Mouse (Mus musculus) ES-E14 (cell line): ENCODE measurements at regions not wholly inside any gene's neighbourhood (a gene's known extent, or its start where the extent isn't known, plus 50 kb on each side); places are given as distances from the start of the nearest gene placed in this dataset.
A peak's percentile ranks its signal among the peaks of the same experiment; 100 is the strongest.

ENCODE experiments used
- DNase-seq: peaks from one replicate; pipeline ENCODE4 v3.0.0-alpha.2; 2013; ENCODE audit warnings: low read depth, low spot score
- H3K27ac ChIP-seq: 2 replicates; pipeline ENCODE4 v1.5.1; 2012; ENCODE audit warnings: low read depth, mild to moderate bottlenecking, low read length, moderate library complexity, mixed read lengths; ENCODE audit not compliant: poor library complexity, insufficient read depth, severe bottlenecking
- H3K36me3 ChIP-seq: 2 replicates; pipeline ENCODE4 v1.6.1; 2012; ENCODE audit warnings: mild to moderate bottlenecking, low read length, moderate library complexity, mixed read lengths; ENCODE audit not compliant: control insufficient read depth, poor library complexity, insufficient read depth, severe bottlenecking
- H3K4me1 ChIP-seq, 2 experiments: fragments of 150-350 bp in 1 of 2; sonication (generic) in 1 of 2; 2 replicates each; pipeline ENCODE4 v1.6.1; 2012; ENCODE audit warnings: low read length in 2 of 2, mild to moderate bottlenecking in 1 of 2, mixed read lengths in 1 of 2; ENCODE audit not compliant: control insufficient read depth in 2 of 2, insufficient read depth in 2 of 2, poor library complexity in 1 of 2
- H3K4me3 ChIP-seq, 2 experiments: fragments of 150-350 bp in 1 of 2; sonication (generic) in 1 of 2; 2 replicates each; pipeline ENCODE4 v1.5.1; 2012; ENCODE audit warnings: low read length in 2 of 2, low read depth in 1 of 2, mild to moderate bottlenecking in 1 of 2, mixed read lengths in 1 of 2; ENCODE audit not compliant: insufficient read depth in 1 of 2, poor library complexity in 1 of 2, severe bottlenecking in 1 of 2
- H3K9ac ChIP-seq: 2 replicates; pipeline ENCODE4 v1.6.1; 2012; ENCODE audit warnings: low read depth, mild to moderate bottlenecking, low read length, mixed read lengths; ENCODE audit not compliant: poor library complexity, insufficient read depth, severe bottlenecking
- H3K9me3 ChIP-seq: fragments of 150-350 bp; sonication (generic); 2 replicates; pipeline ENCODE4 v1.6.1; 2012; ENCODE audit warnings: low read depth, mild to moderate bottlenecking, low read length; ENCODE audit not compliant: control insufficient read depth, insufficient read depth
- CHD2 ChIP-seq: IDR thresholded peaks from 2 replicates; pipeline ENCODE4 v1.6.1; 2014; ENCODE audit warnings: mild to moderate bottlenecking, low read depth, low read length, inconsistent platforms
- HCFC1 ChIP-seq: IDR thresholded peaks from 2 replicates; pipeline ENCODE4 v1.6.1; 2012; ENCODE audit warnings: low read length, inconsistent platforms, borderline replicate concordance; ENCODE audit not compliant: insufficient read depth
- MAFK ChIP-seq: IDR thresholded peaks from 2 replicates; pipeline ENCODE4 v1.6.1; 2014; ENCODE audit warnings: mild to moderate bottlenecking, low read depth, low read length, inconsistent platforms; ENCODE audit not compliant: insufficient read depth
- ZC3H11A ChIP-seq: IDR thresholded peaks from 2 replicates; pipeline ENCODE4 v1.6.1; 2012; ENCODE audit warnings: low read depth, mild to moderate bottlenecking, inconsistent platforms, low read length, borderline replicate concordance
- ZNF384 ChIP-seq: IDR thresholded peaks from 2 replicates; pipeline ENCODE4 v1.6.1; 2012; ENCODE audit warnings: low read depth, low read length, inconsistent platforms
- in situ Hi-C, 2 experiments: fragments of 600-800 bp; cut with MboI; formaldehyde crosslinking; loops; one replicate each; pipeline ENCODE4 v1.15.1; 2025; ENCODE audit warnings: low sequenced_read_pairs in 2 of 2, inconsistent platforms in 1 of 2; ENCODE audit not compliant: unreplicated experiment in 2 of 2

DNA sequence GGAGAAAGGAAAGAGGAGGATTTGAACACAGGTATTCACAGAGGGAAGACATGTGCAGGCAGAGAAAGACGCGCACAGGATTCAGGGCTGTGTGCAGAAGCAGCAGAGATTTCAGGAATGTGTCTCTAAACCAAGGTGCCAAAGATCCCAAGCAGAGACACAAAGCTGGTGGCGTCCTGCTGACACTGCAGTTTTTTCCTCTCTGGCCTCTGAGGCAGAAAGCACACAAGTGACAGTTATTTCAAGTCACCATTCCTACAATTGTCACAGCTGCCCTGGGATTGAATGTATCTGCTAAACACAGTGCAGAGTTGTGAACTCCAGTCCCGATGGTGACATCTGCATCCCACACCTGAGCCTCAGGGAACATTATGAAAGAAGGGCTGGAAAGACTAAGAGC lies 107.1 kb upstream of the Slc22a12 start:
- TF ChIP-seq ZC3H11A (no peak), HCFC1 (no peak), CHD2 (no peak), ZNF384 (no peak), MAFK (peak; percentile 82)
- in situ Hi-C loops: no loop called here
- no peak overlapping the region for H3K27ac ChIP-seq
- no peak overlapping the region for H3K9ac ChIP-seq
- H3K36me3 ChIP-seq: peaks cover 3% of the 10 kb centered on the region; the same call in 1 of the 2 replicates
- no peak overlapping the region for H3K4me3 ChIP-seq
- no peaks in the 10 kb centered on the region for H3K9me3 ChIP-seq
- no peak for DNase-seq
- no peaks in the 10 kb centered on the region for H3K4me1 ChIP-seq

DNA sequence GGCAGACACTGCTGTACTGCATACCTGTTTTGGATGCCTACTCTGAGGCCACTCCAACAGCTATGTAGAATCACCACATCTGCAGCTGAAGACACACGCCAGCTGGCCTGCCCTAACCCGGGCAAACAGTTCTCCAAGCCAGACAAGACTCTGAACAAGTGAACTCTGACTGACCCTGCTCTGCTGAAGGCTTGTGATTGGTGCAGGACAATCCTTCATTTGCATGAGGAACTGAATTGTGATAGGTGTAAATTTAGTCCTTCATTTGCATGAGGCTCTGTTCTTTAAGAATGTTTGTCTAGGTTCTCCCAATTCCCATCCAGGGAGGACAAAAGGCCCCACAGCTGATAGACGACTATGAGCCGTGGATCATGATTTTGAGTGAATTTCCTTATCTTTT lies 104.9 kb upstream of the Slc22a12 start:
- Histone ChIP-seq H3K9me3 (no peaks in the 10 kb centered on the region), H3K4me1 (peaks cover 0 to 2% of the 10 kb centered on the region in 2 experiments; a peak in 1 of 4 replicates), H3K4me3 (no peak overlapping the region), H3K36me3 (peaks cover 3% of the 10 kb centered on the region; the same call in 1 of the 2 replicates), H3K9ac (no peak overlapping the region), H3K27ac (no peak overlapping the region)
- no peak for DNase-seq
- TF ChIP-seq ZC3H11A (no peak), MAFK (no peak), ZNF384 (no peak), CHD2 (no peak), HCFC1 (no peak)
- in situ Hi-C loops: no loop called here

DNA sequence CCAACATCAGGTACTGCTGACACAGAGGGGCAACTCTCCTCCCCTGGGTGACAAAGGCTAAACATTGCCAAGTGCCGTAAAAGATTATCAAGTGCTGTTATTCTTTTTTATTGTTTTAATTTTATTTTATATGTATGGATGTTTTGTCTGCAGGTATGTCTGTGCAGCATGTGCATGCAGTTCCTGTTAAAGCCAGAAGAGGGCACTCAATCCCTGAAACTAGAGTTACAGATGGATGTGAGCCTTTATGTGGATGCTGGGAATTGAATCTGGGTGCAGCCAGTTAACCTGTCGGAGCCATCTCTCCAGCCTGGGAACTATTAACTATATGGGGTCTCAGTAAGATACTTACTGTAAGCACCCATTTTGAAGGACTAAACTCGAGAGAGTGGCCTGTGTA lies 104.4 kb upstream of the Slc22a12 start:
- Histone ChIP-seq H3K4me3 (no peak overlapping the region), H3K36me3 (peaks cover 3% of the 10 kb centered on the region; the same call in 1 of the 2 replicates), H3K9ac (no peak overlapping the region), H3K4me1 (peaks cover 0 to 2% of the 10 kb centered on the region in 2 experiments; a peak in 1 of 4 replicates), H3K9me3 (no peaks in the 10 kb centered on the region), H3K27ac (no peak overlapping the region)
- DNase-seq: no peak
- TF ChIP-seq CHD2 (no peak), ZNF384 (no peak), ZC3H11A (0 out of 2 replicates have a peak, but pooled peaks have one; percentile 19), HCFC1 (no peak)
- in situ Hi-C loops: no loop called here

DNA sequence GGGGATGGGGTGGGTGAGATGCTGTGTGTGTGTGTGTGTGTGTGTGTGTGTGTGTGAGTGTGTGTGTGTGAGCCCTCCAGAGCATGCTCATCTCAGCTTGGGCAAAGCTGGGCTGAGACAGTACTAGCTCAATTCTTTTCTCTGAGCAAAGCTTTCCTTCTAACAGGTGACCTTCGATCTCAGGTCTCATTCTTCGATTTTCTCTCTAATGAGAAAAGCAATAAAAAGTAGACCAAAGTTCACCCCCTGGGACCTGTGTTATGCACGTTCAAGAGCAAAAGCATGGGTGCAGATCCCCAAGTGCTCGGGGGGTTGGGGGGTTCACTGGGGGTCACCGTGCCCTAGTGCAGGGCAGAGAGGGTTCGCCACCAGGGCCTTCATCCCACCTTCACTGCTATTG lies 103.1 kb upstream of the Slc22a12 start:
- Histone ChIP-seq H3K9ac (peak overlapping the region; percentile 40), H3K27ac (no peak overlapping the region), H3K36me3 (peaks cover 3% of the 10 kb centered on the region; the same call in 1 of the 2 replicates), H3K9me3 (no peaks in the 10 kb centered on the region), H3K4me3 (peak overlapping the region; percentile 49 to 90; a peak in 3 of 4 replicates), H3K4me1 (peaks cover 0 to 2% of the 10 kb centered on the region in 2 experiments; a peak in 1 of 4 replicates)
- TF ChIP-seq CHD2: no peak
- no peak for TF ChIP-seq ZNF384
- no peak for TF ChIP-seq MAFK
- TF ChIP-seq ZC3H11A: no peak
- TF ChIP-seq HCFC1: no peak
- no peak for DNase-seq
- in situ Hi-C loops: no loop called here

DNA sequence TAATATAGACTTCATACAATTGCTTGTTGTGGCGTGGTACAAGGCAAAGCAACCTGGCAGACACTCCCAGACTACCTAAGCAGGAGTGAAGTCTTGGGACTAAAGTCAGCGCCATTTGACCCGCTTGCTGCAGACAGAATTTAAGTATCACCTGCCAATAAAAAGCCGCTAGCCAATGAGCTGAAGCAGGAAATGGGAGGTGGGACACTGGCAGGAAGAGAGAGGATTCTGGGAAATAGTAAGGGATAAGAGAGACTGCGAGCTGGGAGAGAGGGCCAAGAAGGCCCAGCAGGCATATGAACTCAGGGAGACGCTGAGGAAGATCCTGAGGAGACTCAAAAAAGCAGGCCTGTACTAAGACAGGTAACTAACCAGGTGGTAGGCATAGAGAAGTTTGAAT lies 102.0 kb upstream of the Slc22a12 start:
- H3K4me1 ChIP-seq: peaks cover 0 to 2% of the 10 kb centered on the region in 2 experiments; a peak in 1 of 4 replicates
- H3K4me3 ChIP-seq: peak overlapping the region; percentile 49 to 90
- H3K36me3 ChIP-seq: peaks cover 3% of the 10 kb centered on the region; the same call in 1 of the 2 replicates
- H3K27ac ChIP-seq: no peak overlapping the region; the same call in 1 of the 2 replicates
- in situ Hi-C loops: no loop called here
- no peak for DNase-seq
- H3K9me3 ChIP-seq: no peaks in the 10 kb centered on the region
- no peak for TF ChIP-seq MAFK
- TF ChIP-seq ZC3H11A: no peak
- TF ChIP-seq CHD2: no peak
- TF ChIP-seq HCFC1: no peak
- TF ChIP-seq ZNF384: no peak
- peak overlapping the region; percentile 40; the same call in 1 of the 2 replicates for H3K9ac ChIP-seq
